Mouse (Mus musculus): Measurements from ENCODE around the gene Mboat7. TPM values are rescaled to one million over a fixed set of nuclear protein-coding genes. Genes with fewer than 3 reads are reported as not detected.

Mboat7 gene
- polyA plus RNA-seq, 1 experiment from 2014 or later = 60.8 TPM

GRCm38 (mm10) chr7:3629030-3629429 lies 64.3 kb downstream of the Mboat7 start:
- Histone ChIP-seq H3K4me2 (replicated peaks) (peak overlapping the region; percentile 93), H3K9ac (peak overlapping the region; percentile 74), H3K9me3 (no peaks in the 10 kb centered on the region), H3K27ac (no peak overlapping the region), H3K27me3 (no peaks in the 10 kb centered on the region), H3K4me3 (peak overlapping the region; percentile 73), H3K36me3 (peaks cover 24% of the 10 kb centered on the region), H3K4me1 (peaks cover 21% of the 10 kb centered on the region)
- 0 out of 2 replicates have a peak, but pooled peaks have one; percentile 28 for ATAC-seq (ENCODE audit: insufficient number of reproducible peaks, insufficient read depth, low FRiP score, low TSS enrichment)
- 37% methylated on average over 4 of the region's 4 CpGs for WGBS

Small RNA genes within 50 kb of the gene (microRNA-seq; reads per million reads assigned to microRNA genes)
- 3.3 reads per million, percentile 15 among the genes with 10 or more reads in this experiment for gene Mir3572

Other genes with a start within 250 kb of the Mboat7 start
- not detected in 2 replicates for gene Tarm1, start 190.9 kb downstream of the Mboat7 start, polyA plus RNA-seq (2016; fragmentation: Nextera tagmentation; extraction: Ambion mirVana)
- gene Oscar, start 77.4 kb downstream of the Mboat7 start, polyA plus RNA-seq (2016; fragmentation: Nextera tagmentation; extraction: Ambion mirVana) = 0.22 and 0.23 TPM in 2 replicates
- 367 and 407 TPM in 2 replicates for gene Ndufa3, start 76.2 kb downstream of the Mboat7 start, polyA plus RNA-seq (2016; fragmentation: Nextera tagmentation; extraction: Ambion mirVana)
- gene Tfpt, start 63.6 kb downstream of the Mboat7 start, polyA plus RNA-seq (2016; fragmentation: Nextera tagmentation; extraction: Ambion mirVana) = 38.0 and 38.8 TPM in 2 replicates
- gene Prpf31, start 63.5 kb downstream of the Mboat7 start, polyA plus RNA-seq (2016; fragmentation: Nextera tagmentation; extraction: Ambion mirVana) = 129 and 130 TPM in 2 replicates
- 65.5 and 66.1 TPM in 2 replicates for gene Cnot3, start 48.3 kb downstream of the Mboat7 start, polyA plus RNA-seq (2016; fragmentation: Nextera tagmentation; extraction: Ambion mirVana)
- gene Leng1, start 27.7 kb downstream of the Mboat7 start, polyA plus RNA-seq (2016; fragmentation: Nextera tagmentation; extraction: Ambion mirVana) = 23.4 and 24.6 TPM in 2 replicates
- gene Tmc4, start 16.0 kb downstream of the Mboat7 start, polyA plus RNA-seq (2016; fragmentation: Nextera tagmentation; extraction: Ambion mirVana) = 6.2 and 7.4 TPM in 2 replicates
- 283 and 284 TPM in 2 replicates for gene Tsen34, start 660 bp downstream of the Mboat7 start, polyA plus RNA-seq (2016; fragmentation: Nextera tagmentation; extraction: Ambion mirVana)
- 1,360 and 1,379 TPM in 2 replicates for gene Rps9, start 10.5 kb upstream of the Mboat7 start, polyA plus RNA-seq (2016; fragmentation: Nextera tagmentation; extraction: Ambion mirVana)
- 0.08 TPM in 1 of 2 replicates, not detected in the other for gene Pirb, start 26.9 kb upstream of the Mboat7 start, polyA plus RNA-seq (2016; fragmentation: Nextera tagmentation; extraction: Ambion mirVana)
- not detected in 2 replicates for gene Gm15448, start 132.2 kb upstream of the Mboat7 start, polyA plus RNA-seq (2016; fragmentation: Nextera tagmentation; extraction: Ambion mirVana)
- gene Pira2, start 151.5 kb upstream of the Mboat7 start, polyA plus RNA-seq (2016; fragmentation: Nextera tagmentation; extraction: Ambion mirVana) = 0.09 and 0.17 TPM in 2 replicates
- gene Gm14548, start 204.6 kb upstream of the Mboat7 start, polyA plus RNA-seq (2016; fragmentation: Nextera tagmentation; extraction: Ambion mirVana) = not detected in 2 replicates
- gene Lilra6, start 222.0 kb upstream of the Mboat7 start, polyA plus RNA-seq (2016; fragmentation: Nextera tagmentation; extraction: Ambion mirVana) = 0.14 TPM in 1 of 2 replicates, not detected in the other